Mouse (Mus musculus) midbrain, embryonic 12.5 days (tissue): ENCODE results near the gene Pnpla3. TPM values are rescaled to one million over a fixed set of nuclear protein-coding genes. Genes with fewer than 3 reads are reported as not detected.
A peak's percentile ranks its signal among the peaks of the same experiment; 100 is the strongest.

Experiments used
- ATAC-seq: fragments of 200-750 bp; cut with Nextera tagmentation; 2 replicates; pipeline ENCODE4 v1.8.0; 2017; ENCODE audit warnings: low read depth, moderate TSS enrichment, moderate library complexity; ENCODE audit not compliant: low FRiP score
- H3K27ac ChIP-seq: fragments of 300-500 bp; sonication (generic); replicated peaks from 2 replicates; pipeline ENCODE4 v1.5.1; 2016; ENCODE audit warnings: mild to moderate bottlenecking
- H3K27me3 ChIP-seq: fragments of 300-500 bp; sonication (generic); 2 replicates; pipeline ENCODE4 v1.6.1; 2016; ENCODE audit warnings: mild to moderate bottlenecking
- H3K36me3 ChIP-seq: fragments of 300-500 bp; sonication (generic); 2 replicates; pipeline ENCODE4 v1.6.1; 2016
- H3K4me1 ChIP-seq: fragments of 300-500 bp; sonication (generic); 2 replicates; pipeline ENCODE4 v1.6.1; 2016
- H3K4me2 ChIP-seq: fragments of 300-500 bp; sonication (generic); replicated peaks from 2 replicates; pipeline ENCODE4 v1.6.1; 2016; ENCODE audit warnings: mild to moderate bottlenecking, moderate library complexity
- H3K4me3 ChIP-seq: fragments of 300-500 bp; sonication (generic); 2 replicates; pipeline ENCODE4 v1.5.1; 2016; ENCODE audit warnings: mild to moderate bottlenecking
- H3K9ac ChIP-seq: fragments of 300-500 bp; sonication (generic); replicated peaks from 2 replicates; pipeline ENCODE4 v1.6.1; 2016; ENCODE audit warnings: mild to moderate bottlenecking, moderate library complexity
- H3K9me3 ChIP-seq: fragments of 300-500 bp; sonication (generic); 2 replicates; pipeline ENCODE4 v1.6.1; 2016; ENCODE audit warnings: mild to moderate bottlenecking
- WGBS: fragments of 180-500 bp; shearing (Covaris S2); methylation state at CpG from one replicate; pipeline ENCODE4 v1.1.7; 2016; 5-methylcytosine and 5-hydroxymethylcytosine counted together
- polyA plus RNA-seq: library from polyadenylated mRNA; unstranded; fragments of >200 nt; fragmentation: Nextera tagmentation; extraction: Ambion mirVana; gene quantifications from 2 replicates; pipeline ENCODE4 v1.2.1, GENCODE M21; 2016

Pnpla3 gene
- polyA plus RNA-seq, 1 experiment from 2014 or later, result 4.1 TPM

DNA sequence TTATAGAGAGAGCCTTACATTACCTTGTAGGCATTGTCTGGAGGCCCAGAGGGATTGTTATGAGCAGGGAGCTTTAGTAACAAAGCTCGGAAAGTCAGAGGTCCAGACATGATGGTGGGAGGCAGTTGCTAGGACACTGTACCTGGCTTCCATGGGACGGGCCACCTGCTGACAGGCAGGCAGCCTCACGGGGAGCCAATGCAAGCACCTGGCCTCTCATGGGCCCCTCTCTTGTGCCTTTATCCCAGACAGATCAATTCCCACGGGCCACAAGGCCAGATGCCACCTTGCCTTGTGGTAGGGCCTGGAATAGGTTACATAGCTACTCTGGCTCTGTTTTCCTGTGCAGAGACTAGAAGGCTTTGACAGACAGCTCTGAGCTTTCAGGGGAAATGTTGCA, 43.9 kb downstream of the Pnpla3 start:
- H3K27ac ChIP-seq, result no peak overlapping the region

DNA sequence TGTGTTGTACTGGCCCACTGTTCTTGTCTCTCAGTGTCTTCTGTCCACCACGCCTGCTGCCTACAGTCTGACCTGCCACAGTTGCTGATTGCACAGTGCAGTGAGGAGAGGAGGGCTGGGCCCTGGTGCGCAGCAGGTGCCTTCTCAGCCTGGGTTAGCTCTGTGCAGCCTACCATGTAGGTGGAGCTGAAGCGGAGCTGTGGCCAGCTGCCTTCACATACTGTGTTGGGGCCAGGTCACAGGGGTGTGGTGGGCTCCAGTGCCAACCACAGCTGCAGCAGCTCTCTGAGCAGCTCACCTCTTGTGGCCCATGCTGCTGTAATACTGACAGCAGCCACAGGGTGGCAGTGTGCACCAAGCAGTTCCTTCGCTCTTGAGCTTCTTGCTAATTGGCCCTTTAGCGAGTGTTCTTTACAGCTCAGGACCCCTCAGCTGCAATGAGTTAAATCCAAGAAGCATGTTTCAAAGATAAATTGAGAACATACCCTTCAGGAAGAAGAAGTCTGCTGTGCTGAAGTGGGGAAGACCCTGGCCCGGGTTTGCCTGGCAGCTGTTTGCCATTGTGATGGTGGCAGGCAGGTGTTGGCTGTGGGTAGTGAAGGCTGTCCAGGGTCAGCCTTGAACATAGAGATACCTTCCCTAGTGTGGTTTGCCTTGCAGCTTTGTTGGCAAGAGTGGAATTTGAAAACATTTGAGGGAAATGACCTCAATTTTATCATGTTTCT, 44.6 kb downstream of the Pnpla3 start:
- H3K36me3 ChIP-seq, result peaks cover 56% of the 10 kb centered on the region
- no peaks in the 10 kb centered on the region for H3K27me3 ChIP-seq
- 47% methylated on average over 6 of the region's 6 CpGs for WGBS
- no peak overlapping the region for H3K4me3 ChIP-seq
- H3K9me3 ChIP-seq, result no peaks in the 10 kb centered on the region
- H3K4me2 ChIP-seq, result no peak overlapping the region
- no peak overlapping the region for H3K27ac ChIP-seq
- H3K4me1 ChIP-seq, result peaks cover 23% of the 10 kb centered on the region
- peak; percentile 47 for ATAC-seq
- no peak overlapping the region for H3K9ac ChIP-seq

More for the DNA sequence above, 43.9 kb downstream of the Pnpla3 start:
- H3K36me3 ChIP-seq, result peaks cover 62% of the 10 kb centered on the region
- no peak overlapping the region for H3K9ac ChIP-seq
- no peak overlapping the region for H3K4me3 ChIP-seq
- no peaks in the 10 kb centered on the region for H3K9me3 ChIP-seq
- H3K27me3 ChIP-seq, result no peaks in the 10 kb centered on the region
- peaks cover 16% of the 10 kb centered on the region for H3K4me1 ChIP-seq
- no peak overlapping the region for H3K4me2 ChIP-seq
- ATAC-seq, result peak; percentile 28; the same call in 1 of the 2 replicates
- WGBS, result 76% methylated on average over 4 of the region's 4 CpGs

DNA sequence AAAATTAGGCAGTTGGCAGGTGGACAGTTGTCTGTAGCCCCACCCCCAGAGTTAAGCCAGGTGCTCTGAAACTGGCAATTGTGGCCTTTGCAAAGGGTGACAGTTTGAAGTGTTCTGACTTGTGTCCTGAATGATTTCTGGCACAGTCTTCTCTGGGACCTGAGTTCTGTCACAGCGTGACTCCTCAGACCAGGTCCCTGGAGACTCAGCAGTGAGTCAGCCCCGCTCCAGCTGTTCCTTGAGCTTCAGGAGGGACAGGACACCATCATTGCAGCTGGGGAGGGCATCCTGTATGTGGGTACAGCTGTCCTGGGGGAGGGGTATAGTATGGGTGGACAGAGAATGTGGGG, 45.1 kb downstream of the Pnpla3 start:
- H3K4me2 ChIP-seq, result no peak overlapping the region
- H3K4me3 ChIP-seq, result no peak overlapping the region
- H3K27ac ChIP-seq, result no peak overlapping the region
- no peaks in the 10 kb centered on the region for H3K27me3 ChIP-seq
- H3K4me1 ChIP-seq, result peaks cover 23% of the 10 kb centered on the region
- no peak overlapping the region for H3K9ac ChIP-seq
- H3K9me3 ChIP-seq, result no peaks in the 10 kb centered on the region
- no peak for ATAC-seq
- H3K36me3 ChIP-seq, result peaks cover 51% of the 10 kb centered on the region
- WGBS, result 86% methylated on average over 2 of the region's 2 CpGs

DNA sequence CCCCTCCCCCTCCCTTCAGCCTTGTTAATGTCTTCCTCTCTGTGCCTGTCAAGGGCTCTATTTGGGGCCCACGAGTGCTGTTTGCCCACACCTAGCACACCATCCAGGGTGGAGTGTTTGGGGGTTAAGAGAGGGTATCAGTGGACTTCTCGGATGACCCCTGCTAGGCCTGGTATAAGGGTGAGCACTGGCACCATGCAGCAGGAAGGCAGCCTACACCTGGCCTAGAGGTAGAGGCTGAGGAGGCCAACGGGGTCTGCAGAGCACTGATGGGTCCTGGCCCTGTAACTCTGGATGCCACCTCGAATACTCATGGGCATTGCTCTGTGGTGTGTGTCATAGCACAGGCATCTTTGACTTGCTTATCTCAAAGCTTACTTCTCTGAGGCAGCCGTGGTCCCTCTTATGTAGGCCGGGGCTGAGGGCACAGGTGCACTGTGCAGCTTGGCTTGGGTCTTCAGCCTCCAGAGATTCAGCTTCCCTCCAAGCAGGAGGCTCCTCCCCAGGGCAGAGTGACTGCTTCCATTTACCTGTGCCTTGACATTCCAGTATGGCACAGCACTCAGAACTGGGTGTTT, 45.6 kb downstream of the Pnpla3 start:
- Histone ChIP-seq H3K9ac (no peak overlapping the region), H3K27me3 (no peaks in the 10 kb centered on the region), H3K4me3 (no peak overlapping the region), H3K36me3 (peaks cover 48% of the 10 kb centered on the region), H3K4me1 (peaks cover 28% of the 10 kb centered on the region), H3K9me3 (no peaks in the 10 kb centered on the region), H3K4me2 (no peak overlapping the region), H3K27ac (no peak overlapping the region)
- no peak for ATAC-seq
- 92% methylated on average over 6 of the region's 6 CpGs for WGBS

DNA sequence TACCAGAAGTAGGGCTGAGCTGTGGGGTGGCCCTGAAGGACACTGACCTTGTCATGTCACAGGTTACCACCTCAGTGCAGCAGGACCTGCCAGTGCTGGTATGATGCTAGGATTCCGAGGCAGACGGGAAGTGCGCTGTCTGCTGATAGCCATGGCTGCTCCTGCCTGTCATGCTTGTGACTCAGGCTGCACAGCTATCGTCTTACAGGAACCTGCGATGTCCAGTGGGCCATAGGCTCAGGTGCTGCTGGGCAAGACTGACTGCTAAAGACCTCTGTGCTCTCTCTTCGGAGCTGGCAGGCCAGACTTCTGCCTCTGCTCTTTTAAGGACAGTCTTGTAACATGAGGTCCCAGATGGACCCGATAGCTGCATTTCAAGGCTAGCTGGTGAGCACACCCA, 46.8 kb downstream of the Pnpla3 start:
- H3K36me3 ChIP-seq, result peaks cover 38% of the 10 kb centered on the region
- no peak for ATAC-seq
- H3K9ac ChIP-seq, result no peak overlapping the region
- no peaks in the 10 kb centered on the region for H3K27me3 ChIP-seq
- 90% methylated on average over 7 of the region's 7 CpGs for WGBS
- no peak overlapping the region for H3K27ac ChIP-seq
- H3K4me1 ChIP-seq, result peaks cover 39% of the 10 kb centered on the region
- H3K4me3 ChIP-seq, result no peak overlapping the region
- H3K4me2 ChIP-seq, result no peak overlapping the region
- no peaks in the 10 kb centered on the region for H3K9me3 ChIP-seq

DNA sequence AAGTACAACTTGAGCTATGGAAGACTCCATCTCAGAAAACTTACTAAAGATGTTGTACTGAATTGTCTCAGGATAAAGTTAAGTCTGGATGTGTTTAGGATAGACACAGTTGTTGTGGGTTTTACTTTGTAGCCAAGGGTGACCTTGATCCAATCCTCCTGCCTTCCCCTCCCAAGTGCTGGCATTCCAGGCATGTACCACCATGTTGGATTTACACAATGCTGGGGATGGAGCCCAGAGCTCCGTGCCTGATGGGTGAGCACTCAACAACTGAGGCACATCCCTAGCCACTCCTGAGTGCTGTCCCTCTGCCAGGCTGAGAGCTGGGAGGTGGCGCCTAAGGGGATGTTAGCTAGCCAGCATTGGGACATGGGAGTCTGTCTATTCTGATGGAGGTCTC, 47.6 kb downstream of the Pnpla3 start:
- H3K9ac ChIP-seq, result no peak overlapping the region
- H3K27me3 ChIP-seq, result no peaks in the 10 kb centered on the region
- no peak overlapping the region for H3K4me2 ChIP-seq
- H3K4me1 ChIP-seq, result peaks cover 39% of the 10 kb centered on the region
- peaks cover 30% of the 10 kb centered on the region for H3K36me3 ChIP-seq
- ATAC-seq, result no peak
- WGBS, result 86% methylated on average over 2 of the region's 2 CpGs
- no peak overlapping the region for H3K27ac ChIP-seq
- H3K4me3 ChIP-seq, result no peak overlapping the region
- no peaks in the 10 kb centered on the region for H3K9me3 ChIP-seq

DNA sequence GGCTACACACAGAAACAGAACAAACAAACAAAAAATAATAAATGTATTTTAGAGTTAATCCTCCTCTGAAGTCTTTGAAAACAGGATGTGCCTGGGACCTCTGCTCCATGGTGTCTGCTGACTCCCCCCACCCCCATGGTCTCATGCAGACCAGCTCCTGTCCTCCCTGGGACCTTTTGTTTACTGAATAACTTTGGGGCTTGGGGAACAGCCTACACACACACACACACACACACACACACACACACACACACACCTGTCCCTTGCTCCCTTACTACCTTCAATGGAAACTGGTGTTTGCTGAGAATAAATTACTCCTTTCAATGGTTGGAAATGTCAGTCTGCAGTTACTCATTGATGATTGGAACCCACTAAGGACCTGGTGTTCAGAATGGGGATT, 48.4 kb downstream of the Pnpla3 start:
- Histone ChIP-seq H3K4me3 (no peak overlapping the region), H3K36me3 (peaks cover 22% of the 10 kb centered on the region), H3K4me2 (no peak overlapping the region), H3K27ac (peak overlapping the region; percentile 42; the same call in 1 of the 2 replicates), H3K9ac (no peak overlapping the region), H3K4me1 (peaks cover 39% of the 10 kb centered on the region), H3K9me3 (no peaks in the 10 kb centered on the region), H3K27me3 (no peaks in the 10 kb centered on the region)
- ATAC-seq, result no peak

DNA sequence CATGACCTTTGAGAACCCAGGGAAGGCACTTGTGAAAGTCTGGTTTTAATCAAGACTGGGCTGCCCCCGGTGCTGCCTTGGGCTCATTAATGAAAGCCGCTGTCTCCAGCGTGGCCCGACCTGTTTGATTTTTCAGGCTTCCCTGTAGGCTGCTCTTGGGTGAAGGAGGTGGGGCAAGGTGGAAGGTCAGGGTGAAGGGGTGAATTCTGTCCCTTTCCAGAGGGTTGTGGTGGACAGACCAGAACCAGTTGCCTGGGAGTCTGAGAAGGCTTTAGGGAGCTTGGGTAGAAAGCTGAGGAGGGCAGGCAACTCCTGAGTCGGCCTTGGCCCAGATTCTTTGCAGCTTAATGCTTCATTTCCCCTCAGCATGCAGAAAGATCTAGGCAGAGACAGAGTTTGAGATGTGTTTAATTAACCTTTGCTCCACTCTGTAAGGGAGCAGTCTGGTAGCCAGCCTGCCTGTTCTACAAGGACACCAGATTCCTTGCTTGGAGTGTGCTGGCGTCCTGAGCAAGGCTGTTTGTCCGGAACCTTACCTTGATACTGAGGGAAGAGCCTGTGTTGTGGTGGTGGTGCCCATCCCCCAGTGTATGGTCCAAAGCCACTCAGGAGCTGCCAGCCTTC, 48.9 kb downstream of the Pnpla3 start:
- Histone ChIP-seq H3K4me1 (peaks cover 39% of the 10 kb centered on the region), H3K4me3 (no peak overlapping the region), H3K9ac (no peak overlapping the region), H3K27ac (peak overlapping the region; percentile 42; the same call in 1 of the 2 replicates), H3K4me2 (no peak overlapping the region), H3K9me3 (no peaks in the 10 kb centered on the region), H3K27me3 (no peaks in the 10 kb centered on the region), H3K36me3 (peaks cover 17% of the 10 kb centered on the region)
- ATAC-seq, result no peak
- WGBS, result 36% methylated on average over 7 of the region's 7 CpGs

DNA sequence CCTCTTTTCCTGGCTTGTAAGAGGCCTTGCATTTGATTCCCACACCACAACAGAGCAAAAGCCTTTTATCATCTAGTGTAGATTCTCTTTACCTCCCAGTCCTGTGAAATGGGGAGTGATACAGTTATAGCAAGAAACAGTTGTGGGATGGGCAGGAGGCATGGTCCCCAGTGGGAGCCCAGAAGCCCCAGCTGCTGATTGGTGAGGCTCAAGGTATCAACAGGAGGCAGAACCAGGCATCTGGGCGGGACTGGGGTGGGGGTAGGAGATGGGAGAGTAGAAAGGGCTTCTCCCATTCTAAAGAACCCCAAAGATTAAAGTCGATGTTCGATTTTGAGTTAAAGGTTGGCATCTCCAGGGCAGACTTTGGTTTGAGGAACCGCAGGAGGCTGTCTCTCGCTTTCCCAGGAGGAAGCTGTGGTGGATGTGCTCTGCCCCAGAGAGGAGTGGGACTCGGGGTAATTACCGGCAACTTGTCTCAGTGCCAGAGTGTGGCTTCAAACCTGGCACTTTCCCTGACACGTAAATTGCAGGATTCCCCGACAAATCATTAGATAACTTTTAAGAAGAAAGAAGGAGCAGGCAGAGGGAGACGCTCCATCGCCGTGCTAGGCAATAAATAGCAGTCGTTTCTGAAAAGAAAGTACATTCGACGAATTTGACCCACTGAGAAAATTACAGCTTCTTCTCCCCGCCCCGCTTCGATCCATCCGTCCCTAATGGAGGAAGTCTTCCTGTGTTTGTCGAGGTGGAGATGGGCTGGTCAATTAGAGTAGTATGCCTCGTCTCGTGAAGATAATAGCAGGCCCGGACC, 50.5 kb downstream of the Pnpla3 start:
- Histone ChIP-seq H3K4me3 (no peak overlapping the region), H3K9me3 (no peaks in the 10 kb centered on the region), H3K4me1 (peaks cover 31% of the 10 kb centered on the region), H3K9ac (no peak overlapping the region), H3K27me3 (no peaks in the 10 kb centered on the region), H3K27ac (no peak overlapping the region; the same call in 1 of the 2 replicates), H3K36me3 (peaks cover 13% of the 10 kb centered on the region), H3K4me2 (no peak overlapping the region)
- WGBS, result 62% methylated on average over 23 of the region's 23 CpGs
- no peak for ATAC-seq

DNA sequence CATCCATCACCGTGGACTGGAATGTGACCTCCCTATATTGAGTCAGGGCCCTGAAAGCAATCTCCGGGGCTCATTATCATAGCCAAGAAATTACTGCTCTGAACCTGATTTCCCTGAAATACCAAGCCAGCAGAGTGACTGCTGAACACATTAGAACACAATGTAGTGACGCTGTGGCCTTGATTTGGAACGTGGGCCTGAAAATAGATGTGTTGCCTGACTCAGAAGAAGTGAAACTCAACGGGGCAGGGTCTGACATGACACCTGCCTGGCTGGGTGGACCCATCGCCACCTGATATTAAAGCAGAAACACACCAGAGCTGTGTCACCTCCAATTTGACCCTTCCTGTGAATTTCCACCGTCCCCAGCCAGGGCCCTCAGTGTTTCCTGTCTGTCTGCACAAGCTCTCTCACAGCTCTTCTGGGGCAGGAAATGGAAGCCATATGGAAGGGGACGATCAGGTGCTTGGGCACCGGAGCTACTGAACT, 51.2 kb downstream of the Pnpla3 start:
- Histone ChIP-seq H3K4me1 (peaks cover 38% of the 10 kb centered on the region), H3K36me3 (peaks cover 10% of the 10 kb centered on the region), H3K9me3 (no peaks in the 10 kb centered on the region), H3K4me3 (no peak overlapping the region), H3K9ac (no peak overlapping the region), H3K27me3 (no peaks in the 10 kb centered on the region), H3K27ac (peak overlapping the region; percentile 46; the same call in 1 of the 2 replicates), H3K4me2 (no peak overlapping the region)
- WGBS, result 64% methylated on average over 9 of the region's 9 CpGs
- no peak for ATAC-seq

DNA sequence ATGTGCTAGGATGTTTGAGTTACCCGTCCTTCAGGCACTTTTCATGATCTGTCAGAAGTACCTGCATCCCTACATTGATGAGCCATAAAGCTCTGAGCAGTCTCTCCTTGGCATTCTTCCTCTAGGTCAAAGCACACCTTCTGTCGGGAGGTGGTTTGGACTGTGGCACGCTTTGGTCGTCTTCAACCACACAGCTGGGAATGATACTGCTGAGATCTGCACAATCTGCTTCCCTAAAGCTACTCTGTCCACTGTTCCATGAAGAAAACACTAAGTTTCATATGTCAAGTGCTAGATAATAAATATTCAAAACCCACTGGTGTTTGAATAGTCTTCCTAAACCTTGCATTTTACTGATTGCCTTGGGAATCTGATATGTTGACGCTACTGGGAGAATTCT, 53.9 kb downstream of the Pnpla3 start:
- WGBS, result 83% methylated on average over 5 of the region's 5 CpGs
- H3K27ac ChIP-seq, result no peak overlapping the region
- H3K36me3 ChIP-seq, result no peaks in the 10 kb centered on the region
- H3K27me3 ChIP-seq, result no peaks in the 10 kb centered on the region
- H3K9ac ChIP-seq, result no peak overlapping the region
- no peak for ATAC-seq
- peaks cover 37% of the 10 kb centered on the region for H3K4me1 ChIP-seq
- H3K9me3 ChIP-seq, result no peaks in the 10 kb centered on the region
- no peak overlapping the region for H3K4me2 ChIP-seq
- no peak overlapping the region for H3K4me3 ChIP-seq

DNA sequence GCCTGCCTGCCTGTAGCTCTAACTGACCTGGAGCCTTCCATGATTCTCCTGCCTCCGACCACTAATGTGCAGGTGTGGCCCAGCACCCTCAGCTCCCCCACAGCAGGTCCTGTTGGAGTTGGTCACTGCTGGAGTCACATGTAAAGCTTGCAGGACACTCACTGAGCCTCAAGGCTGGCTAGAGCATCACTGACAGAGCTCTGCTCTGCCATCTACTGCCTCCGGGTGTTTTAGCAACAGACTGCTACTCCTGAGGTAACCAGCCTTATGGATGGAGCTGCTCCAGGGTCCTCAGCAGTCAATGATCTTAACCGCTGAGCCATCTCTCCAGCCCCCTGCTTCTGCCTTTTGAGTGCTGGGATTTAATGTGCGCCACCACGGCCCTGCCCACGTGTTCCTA, 55.8 kb downstream of the Pnpla3 start:
- WGBS, result 27% methylated on average over 6 of the region's 6 CpGs

More for the DNA sequence above, 55.8 kb downstream of the Pnpla3 start:
- Histone ChIP-seq H3K27me3 (no peaks in the 10 kb centered on the region), H3K9ac (no peak overlapping the region), H3K27ac (peak overlapping the region; percentile 46; the same call in 1 of the 2 replicates), H3K4me1 (peaks cover 38% of the 10 kb centered on the region), H3K4me3 (no peak overlapping the region), H3K9me3 (no peaks in the 10 kb centered on the region), H3K4me2 (no peak overlapping the region), H3K36me3 (no peaks in the 10 kb centered on the region)
- ATAC-seq, result no peak
